25 mouse cellular contexts compared by ENCODE assay signal in genomic region chr10:37680601-37681000, GRCm38 (mm10).
A peak's percentile ranks its signal among the peaks of the same experiment; 100 is the strongest.
DNase-seq lines count a peak whose midpoint lies in the region; ATAC-seq and TF ChIP-seq lines count a peak whose summit lies in the region.
"Had no signal": no experiment of that assay in that cellular context is flagged by ENCODE, and none has a peak within 500 bp of the region (broad histone marks: within the 10 kb centered on the region; RNA-seq: fewer than 3 reads in every experiment).

No protein-coding gene starts in this region.

- H3K4me1 ChIP-seq in forebrain, embryonic 14.5 days (ENCODE audit: control insufficient read depth, insufficient read depth, low read length) = peaks cover 4% of the 10 kb centered on the region; the same call in 1 of the 2 replicates
- peaks cover 6% of the 10 kb centered on the region for H3K4me1 ChIP-seq in forebrain, embryonic 12.5 days
- H3K4me1 ChIP-seq in heart, embryonic 12.5 days (replicated peaks) = no peaks in the 10 kb centered on the region
- H3K4me1 ChIP-seq: embryonic facial prominence, embryonic 13.5 days; embryonic facial prominence, embryonic 15.5 days had no signal

- H3K27ac ChIP-seq in forebrain, embryonic 14.5 days (ENCODE audit: low read depth, low read length) = no peak overlapping the region
- no peak overlapping the region for H3K27ac ChIP-seq in forebrain, embryonic 12.5 days
- H3K27ac ChIP-seq in heart, embryonic 12.5 days (ENCODE audit: poor library complexity, severe bottlenecking) = no peak overlapping the region
- H3K27ac ChIP-seq: embryonic facial prominence, embryonic 13.5 days; embryonic facial prominence, embryonic 15.5 days had no signal

- TF ChIP-seq POLR2A in brain, embryonic 14.5 days (IDR thresholded peaks at IDR 0.05; ENCODE audit: borderline replicate concordance, extremely low read depth, insufficient read depth, insufficient read length, poor library complexity, severe bottlenecking) = no peak

- H3K27me3 ChIP-seq in forebrain, embryonic 14.5 days (replicated peaks; ENCODE audit: control insufficient read depth, insufficient read depth, low read length) = no peaks in the 10 kb centered on the region
- H3K27me3 ChIP-seq in forebrain, embryonic 12.5 days = no peaks in the 10 kb centered on the region
- H3K27me3 ChIP-seq in heart, embryonic 12.5 days (replicated peaks) = no peaks in the 10 kb centered on the region
- H3K27me3 ChIP-seq: CH12.LX; embryonic facial prominence, embryonic 13.5 days; embryonic facial prominence, embryonic 15.5 days; Patski had no signal

- H3K36me3 ChIP-seq in forebrain, embryonic 14.5 days (ENCODE audit: control insufficient read depth, insufficient read depth, low read length) = no peaks in the 10 kb centered on the region
- H3K36me3 ChIP-seq in forebrain, embryonic 12.5 days (replicated peaks) = no peaks in the 10 kb centered on the region
- no peaks in the 10 kb centered on the region for H3K36me3 ChIP-seq in heart, embryonic 12.5 days
- H3K36me3 ChIP-seq: embryonic facial prominence, embryonic 13.5 days; embryonic facial prominence, embryonic 15.5 days; G1E had no signal

- no peak overlapping the region for H3K9ac ChIP-seq in forebrain, embryonic 14.5 days (ENCODE audit: low read length)
- no peak overlapping the region for H3K9ac ChIP-seq in forebrain, embryonic 12.5 days
- no peak overlapping the region for H3K9ac ChIP-seq in heart, embryonic 12.5 days
- H3K9ac ChIP-seq: embryonic facial prominence, embryonic 13.5 days; embryonic facial prominence, embryonic 15.5 days had no signal

- no peaks in the 10 kb centered on the region for H3K9me3 ChIP-seq in forebrain, embryonic 14.5 days (replicated peaks; ENCODE audit: control insufficient read depth, low read length)
- no peaks in the 10 kb centered on the region for H3K9me3 ChIP-seq in forebrain, embryonic 12.5 days
- H3K9me3 ChIP-seq in heart, embryonic 12.5 days (replicated peaks) = no peaks in the 10 kb centered on the region
- H3K9me3 ChIP-seq: embryonic facial prominence, embryonic 13.5 days; embryonic facial prominence, embryonic 15.5 days; G1E had no signal

- no peak overlapping the region for H3K4me2 ChIP-seq in forebrain, embryonic 14.5 days (ENCODE audit: low read length)
- no peak overlapping the region for H3K4me2 ChIP-seq in forebrain, embryonic 12.5 days
- no peak overlapping the region for H3K4me2 ChIP-seq in heart, embryonic 12.5 days
- H3K4me2 ChIP-seq: embryonic facial prominence, embryonic 13.5 days; embryonic facial prominence, embryonic 15.5 days had no signal

- 0 out of 2 replicates have a peak, but pooled peaks have one; percentile 18 for ATAC-seq in forebrain, embryonic 14.5 days
- no peak for ATAC-seq in forebrain, embryonic 12.5 days (ENCODE audit: low FRiP score)
- no peak for ATAC-seq in heart, embryonic 12.5 days (ENCODE audit: insufficient number of reproducible peaks, low FRiP score)
- ATAC-seq: activated CD4-positive, CD25-positive, alpha-beta regulatory T cell, adult 4 months; CD4-positive, CD25-positive, alpha-beta regulatory T cell, adult 4 months; forebrain, embryonic 16.5 days; Patski had no signal

- H3K4me3 ChIP-seq in forebrain, embryonic 14.5 days (ENCODE audit: low read depth, low read length) = no peak overlapping the region
- no peak overlapping the region for H3K4me3 ChIP-seq in forebrain, embryonic 12.5 days (replicated peaks)
- H3K4me3 ChIP-seq in heart, embryonic 12.5 days = no peak overlapping the region
- H3K4me3 ChIP-seq: embryonic facial prominence, embryonic 13.5 days; embryonic facial prominence, embryonic 15.5 days; erythroblast, embryonic 14.5 days had no signal

- peak; percentile 53 for DNase-seq in forebrain, embryonic 14.5 days (ENCODE audit: low spot score)
- DNase-seq in brain, embryonic 14.5 days (ENCODE audit: low read depth) = peak; percentile 60
- peak; percentile 8 for DNase-seq in gonadal fat pad, adult 2 months (ENCODE audit: low read depth)
- DNase-seq: adrenal gland, adult 8-10 months; adrenal gland, postnatal 14 days; adrenal gland, postnatal 36 days; B cell, adult 2 months; cerebellum, adult 11 months; cerebellum, adult 18-20 months; cerebellum, adult 8-10 months; cerebellum, adult 9-11 months; cerebellum, postnatal 14 days; cerebellum, postnatal 36 days; embryo, embryonic 11 days had no signal

- TF ChIP-seq CTCF in brain, embryonic 14.5 days (IDR thresholded peaks at IDR 0.05; ENCODE audit: borderline replicate concordance, extremely low read depth, insufficient read depth, insufficient read length) = no peak

Comparison
In these comparisons a context has a peak if more than half of its experiments do, and no peak if none do; other contexts are left out.
1. DNase-seq: peak in every context shown above with its lines; median percentile 60 in brain, embryonic 14.5 days; 53 in forebrain, embryonic 14.5 days; 8 in gonadal fat pad, adult 2 months.